In the genomic region with DNA sequence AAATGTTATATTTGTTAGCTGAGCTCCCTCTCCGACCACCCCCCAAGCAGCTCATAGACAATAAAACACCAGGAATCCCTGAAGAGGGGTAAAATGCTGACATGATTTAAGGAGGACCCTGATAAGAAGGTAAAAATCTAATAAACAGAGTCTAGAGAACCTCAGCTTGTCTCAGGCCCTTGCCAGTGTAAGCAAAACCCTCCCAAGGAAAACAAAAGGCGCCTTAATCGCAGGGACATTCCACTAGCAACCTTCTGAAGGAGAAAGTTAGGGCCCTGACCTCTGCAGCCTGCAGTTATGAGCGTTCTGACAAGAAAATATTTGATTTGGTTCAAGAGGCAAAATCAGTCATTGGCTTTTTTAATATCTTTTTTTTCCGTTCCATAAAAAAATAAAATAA, we compare ENCODE assay signal across 17 mouse cellular contexts.
DNase-seq lines count a peak whose midpoint lies in the region; ATAC-seq lines count a peak whose summit lies in the region.
"Had no signal": no experiment of that assay in that cellular context is flagged by ENCODE, and none has a peak within 500 bp of the region (broad histone marks: within the 10 kb centered on the region; RNA-seq: fewer than 3 reads in every experiment).

No protein-coding gene starts in this region.

- H3K27ac ChIP-seq in heart, embryonic 12.5 days (ENCODE audit: poor library complexity, severe bottlenecking): no peak overlapping the region
- peak overlapping the region; percentile 49; the same call in 1 of the 2 replicates for H3K27ac ChIP-seq in embryonic facial prominence, embryonic 10.5 days (replicated peaks)
- H3K27ac ChIP-seq in limb, embryonic 10.5 days: no peak overlapping the region
- H3K27ac ChIP-seq: hindbrain, postnatal 0 days; limb, embryonic 15.5 days; midbrain, embryonic 12.5 days; neural tube, embryonic 13.5 days had no signal

- H3K4me1 ChIP-seq in heart, embryonic 12.5 days (replicated peaks): no peaks in the 10 kb centered on the region
- H3K4me1 ChIP-seq in embryonic facial prominence, embryonic 10.5 days: peaks cover 6% of the 10 kb centered on the region
- H3K4me1 ChIP-seq in limb, embryonic 10.5 days: peaks cover 5% of the 10 kb centered on the region
- H3K4me1 ChIP-seq: limb, embryonic 15.5 days; midbrain, embryonic 12.5 days had no signal

- peak; percentile 82 for DNase-seq in heart, adult 11 months
- no peak for DNase-seq in embryonic facial prominence, embryonic 10.5 days (ENCODE audit: low spot score)
- peak; percentile 12 to 55 for DNase-seq in kidney, adult 8-10 months
- peak; percentile 29 to 67 for DNase-seq in kidney, postnatal 25 days
- no peak for DNase-seq in limb, embryonic 10.5 days (ENCODE audit: low spot score)
- DNase-seq in right cerebral cortex, postnatal 36 days (ENCODE audit: low spot score in 2 of 2): no peak
- DNase-seq: cerebellum, adult 8-10 months; liver, postnatal 0 days; retina, postnatal 1 day; thymus, postnatal 4 days had no signal

- ATAC-seq in heart, embryonic 12.5 days (ENCODE audit: insufficient number of reproducible peaks, low FRiP score): no peak; the same call in 1 of the 2 replicates
- ATAC-seq: forebrain, embryonic 16.5 days; hindbrain, postnatal 0 days; liver, postnatal 0 days had no signal

- no peak overlapping the region for H3K4me3 ChIP-seq in heart, embryonic 12.5 days
- no peak overlapping the region for H3K4me3 ChIP-seq in embryonic facial prominence, embryonic 10.5 days
- no peak overlapping the region for H3K4me3 ChIP-seq in limb, embryonic 10.5 days
- H3K4me3 ChIP-seq: erythroblast, embryonic 14.5 days; limb, embryonic 15.5 days; midbrain, embryonic 12.5 days; neural tube, embryonic 13.5 days had no signal

- H3K9me3 ChIP-seq in heart, embryonic 12.5 days (replicated peaks): no peaks in the 10 kb centered on the region
- no peaks in the 10 kb centered on the region for H3K9me3 ChIP-seq in embryonic facial prominence, embryonic 10.5 days
- H3K9me3 ChIP-seq in limb, embryonic 10.5 days (replicated peaks): no peaks in the 10 kb centered on the region
- H3K9me3 ChIP-seq: limb, embryonic 15.5 days; midbrain, embryonic 12.5 days; neural tube, embryonic 13.5 days had no signal

- no peaks in the 10 kb centered on the region for H3K36me3 ChIP-seq in heart, embryonic 12.5 days
- no peaks in the 10 kb centered on the region for H3K36me3 ChIP-seq in embryonic facial prominence, embryonic 10.5 days (replicated peaks)
- no peaks in the 10 kb centered on the region for H3K36me3 ChIP-seq in limb, embryonic 10.5 days
- H3K36me3 ChIP-seq: limb, embryonic 15.5 days; midbrain, embryonic 12.5 days; neural tube, embryonic 13.5 days had no signal

- 54% methylated on average over 5 of the region's 5 CpGs for WGBS in heart, embryonic 12.5 days
- 52% methylated on average over 5 of the region's 5 CpGs for WGBS in embryonic facial prominence, embryonic 10.5 days
- WGBS in limb, embryonic 10.5 days: 64% methylated on average over 5 of the region's 5 CpGs

- H3K27me3 ChIP-seq in heart, embryonic 12.5 days (replicated peaks): no peaks in the 10 kb centered on the region
- no peaks in the 10 kb centered on the region for H3K27me3 ChIP-seq in embryonic facial prominence, embryonic 10.5 days (replicated peaks; ENCODE audit: low read depth, poor library complexity, severe bottlenecking)
- no peaks in the 10 kb centered on the region for H3K27me3 ChIP-seq in limb, embryonic 10.5 days (ENCODE audit: low read depth, poor library complexity, severe bottlenecking)
- H3K27me3 ChIP-seq: limb, embryonic 15.5 days; midbrain, embryonic 12.5 days; neural tube, embryonic 13.5 days had no signal

- no peak overlapping the region for H3K9ac ChIP-seq in heart, embryonic 12.5 days
- H3K9ac ChIP-seq: limb, embryonic 15.5 days; liver, postnatal 0 days; midbrain, embryonic 12.5 days; neural tube, embryonic 13.5 days had no signal

- H3K4me2 ChIP-seq in heart, embryonic 12.5 days: no peak overlapping the region
- H3K4me2 ChIP-seq: limb, embryonic 15.5 days; midbrain, embryonic 12.5 days; neural tube, embryonic 13.5 days had no signal

Comparison
In these comparisons a context has a peak if more than half of its experiments do, and no peak if none do; other contexts are left out.
1. DNase-seq: peak in heart, adult 11 months (single experiment), kidney, adult 8-10 months (2 of 2) and kidney, postnatal 25 days (2 of 2); none in embryonic facial prominence, embryonic 10.5 days (single experiment), limb, embryonic 10.5 days (single experiment) and right cerebral cortex, postnatal 36 days (0 of 2).